Mouse (Mus musculus): Measurements from ENCODE around the gene Nudt1. TPM values are rescaled to one million over a fixed set of nuclear protein-coding genes. Genes with fewer than 3 reads are reported as not detected.
"Not testable (repeated sequence)": the region's sequence is repeated elsewhere in the genome, so short reads cannot be mapped to it uniquely, and the experiment has no call there.

Gene Nudt1
- polyA plus RNA-seq, 1 experiment from 2014 or later = 43.5 TPM

- Histone ChIP-seq H3K27ac (ENCODE audit: low read depth) (no peak overlapping the region), H3K4me1 (replicated peaks; ENCODE audit: control insufficient read depth, insufficient read depth, low read length) (no peaks in the 10 kb centered on the region), H3K27me3 (replicated peaks; ENCODE audit: control insufficient read depth, insufficient read depth, low read length) (no peaks in the 10 kb centered on the region), H3K9ac (ENCODE audit: low read length) (no peak overlapping the region), H3K36me3 (ENCODE audit: control insufficient read depth, insufficient read depth, low read length) (peaks cover 48% of the 10 kb centered on the region), H3K4me2 (ENCODE audit: low read length) (no peak overlapping the region), H3K9me3 (ENCODE audit: control insufficient read depth, low read length) (no peaks in the 10 kb centered on the region), H3K4me3 (ENCODE audit: low read depth, low read length) (no peak overlapping the region)
- ATAC-seq (replicated peaks; ENCODE audit: low FRiP score, low TSS enrichment, low read depth) (no peak), DNase-seq (ENCODE audit: low spot score) (no peak)
- 90% methylated on average over 8 of the region's 8 CpGs for WGBS
Observed at GRCm38 (mm10) chr5:140350731-140351497, 29.5 kb downstream of the Nudt1 start.

GRCm38 (mm10) chr5:140352352-140352751 is 30.9 kb downstream of the Nudt1 start:
- DNase-seq (ENCODE audit: low spot score) = no peak
- no peaks in the 10 kb centered on the region for H3K4me1 ChIP-seq (replicated peaks; ENCODE audit: control insufficient read depth, insufficient read depth, low read length)
- WGBS = 96% methylated on average over 6 of the region's 6 CpGs
- H3K4me3 ChIP-seq (ENCODE audit: low read depth, low read length) = no peak overlapping the region
- H3K27me3 ChIP-seq (replicated peaks; ENCODE audit: control insufficient read depth, insufficient read depth, low read length) = no peaks in the 10 kb centered on the region
- H3K9ac ChIP-seq (ENCODE audit: low read length) = no peak overlapping the region
- H3K36me3 ChIP-seq (ENCODE audit: control insufficient read depth, insufficient read depth, low read length) = peaks cover 46% of the 10 kb centered on the region
- H3K9me3 ChIP-seq (ENCODE audit: control insufficient read depth, low read length) = no peaks in the 10 kb centered on the region
- no peak overlapping the region for H3K4me2 ChIP-seq (ENCODE audit: low read length)
- ATAC-seq (replicated peaks; ENCODE audit: low FRiP score, low TSS enrichment, low read depth) = no peak
- H3K27ac ChIP-seq (ENCODE audit: low read depth) = no peak overlapping the region

GRCm38 (mm10) chr5:140355934-140356333 is 34.5 kb downstream of the Nudt1 start:
- no peak for ATAC-seq (replicated peaks; ENCODE audit: low FRiP score, low TSS enrichment, low read depth)
- H3K4me3 ChIP-seq (ENCODE audit: low read depth, low read length) = no peak overlapping the region
- no peaks in the 10 kb centered on the region for H3K9me3 ChIP-seq (ENCODE audit: control insufficient read depth, low read length)
- H3K9ac ChIP-seq (ENCODE audit: low read length) = no peak overlapping the region
- no peak overlapping the region for H3K27ac ChIP-seq (ENCODE audit: low read depth)
- no peaks in the 10 kb centered on the region for H3K4me1 ChIP-seq (replicated peaks; ENCODE audit: control insufficient read depth, insufficient read depth, low read length)
- H3K27me3 ChIP-seq (replicated peaks; ENCODE audit: control insufficient read depth, insufficient read depth, low read length) = no peaks in the 10 kb centered on the region
- no peak overlapping the region for H3K4me2 ChIP-seq (ENCODE audit: low read length)
- H3K36me3 ChIP-seq (ENCODE audit: control insufficient read depth, insufficient read depth, low read length) = peaks cover 55% of the 10 kb centered on the region
- no peak for DNase-seq (ENCODE audit: low spot score)
- WGBS = 89% methylated on average over 11 of the region's 11 CpGs

GRCm38 (mm10) chr5:140357466-140357865 is 36.0 kb downstream of the Nudt1 start:
- H3K4me2 ChIP-seq (ENCODE audit: low read length) = no peak overlapping the region
- H3K4me3 ChIP-seq (ENCODE audit: low read depth, low read length) = no peak overlapping the region
- no peak for ATAC-seq (replicated peaks; ENCODE audit: low FRiP score, low TSS enrichment, low read depth)
- 91% methylated on average over 3 of the region's 3 CpGs for WGBS
- no peak for DNase-seq (ENCODE audit: low spot score)
- no peaks in the 10 kb centered on the region for H3K4me1 ChIP-seq (replicated peaks; ENCODE audit: control insufficient read depth, insufficient read depth, low read length)
- H3K27ac ChIP-seq (ENCODE audit: low read depth) = no peak overlapping the region
- H3K9ac ChIP-seq (ENCODE audit: low read length) = no peak overlapping the region
- H3K27me3 ChIP-seq (replicated peaks; ENCODE audit: control insufficient read depth, insufficient read depth, low read length) = no peaks in the 10 kb centered on the region
- H3K9me3 ChIP-seq (ENCODE audit: control insufficient read depth, low read length) = no peaks in the 10 kb centered on the region
- H3K36me3 ChIP-seq (ENCODE audit: control insufficient read depth, insufficient read depth, low read length) = peaks cover 40% of the 10 kb centered on the region

- H3K9ac ChIP-seq (ENCODE audit: low read length) = no peak overlapping the region
- no peak overlapping the region for H3K27ac ChIP-seq (ENCODE audit: low read depth)
Observed at GRCm38 (mm10) chr5:140359930-140360674, 38.6 kb downstream of the Nudt1 start.

GRCm38 (mm10) chr5:140364415-140364814 is 43.0 kb downstream of the Nudt1 start:
- DNase-seq (ENCODE audit: low spot score) (no peak), ATAC-seq (replicated peaks; ENCODE audit: low FRiP score, low TSS enrichment, low read depth) (no peak)
- WGBS = 76% methylated on average over 5 of the region's 5 CpGs

More at GRCm38 (mm10) chr5:140359930-140360674, 38.6 kb downstream of the Nudt1 start:
- DNase-seq (ENCODE audit: low spot score) (no peak), ATAC-seq (replicated peaks; ENCODE audit: low FRiP score, low TSS enrichment, low read depth) (no peak; the same call in 1 of the 2 replicates)
- Histone ChIP-seq H3K4me2 (ENCODE audit: low read length) (no peak overlapping the region), H3K4me1 (replicated peaks; ENCODE audit: control insufficient read depth, insufficient read depth, low read length) (no peaks in the 10 kb centered on the region), H3K4me3 (ENCODE audit: low read depth, low read length) (no peak overlapping the region), H3K27me3 (replicated peaks; ENCODE audit: control insufficient read depth, insufficient read depth, low read length) (no peaks in the 10 kb centered on the region), H3K9me3 (ENCODE audit: control insufficient read depth, low read length) (0 out of 2 replicates have a peak, but pooled peaks cover 2% of the 10 kb centered on the region), H3K36me3 (ENCODE audit: control insufficient read depth, insufficient read depth, low read length) (peaks cover 20% of the 10 kb centered on the region)
- WGBS = 77% methylated on average over 14 of the region's 14 CpGs

GRCm38 (mm10) chr5:140368126-140368525 is 46.7 kb downstream of the Nudt1 start:
- DNase-seq (ENCODE audit: low spot score); ATAC-seq (replicated peaks; ENCODE audit: low FRiP score, low TSS enrichment, low read depth); H3K9ac ChIP-seq (ENCODE audit: low read length); H3K27ac ChIP-seq (ENCODE audit: low read depth); H3K4me3 ChIP-seq (ENCODE audit: low read depth, low read length); H3K36me3 ChIP-seq (ENCODE audit: control insufficient read depth, insufficient read depth, low read length); H3K4me2 ChIP-seq (ENCODE audit: low read length); H3K27me3 ChIP-seq (replicated peaks; ENCODE audit: control insufficient read depth, insufficient read depth, low read length); H3K9me3 ChIP-seq (ENCODE audit: control insufficient read depth, low read length): not testable (repeated sequence)
- WGBS = 92% methylated on average over 2 of the region's 2 CpGs
- H3K4me1 ChIP-seq (replicated peaks; ENCODE audit: control insufficient read depth, insufficient read depth, low read length) = peaks cover 12% of the 10 kb centered on the region

More at GRCm38 (mm10) chr5:140364415-140364814, 43.0 kb downstream of the Nudt1 start:
- Histone ChIP-seq H3K4me3 (ENCODE audit: low read depth, low read length) (no peak overlapping the region), H3K4me1 (replicated peaks; ENCODE audit: control insufficient read depth, insufficient read depth, low read length) (peaks cover under 1% of the 10 kb centered on the region; the same call in 1 of the 2 replicates), H3K27me3 (replicated peaks; ENCODE audit: control insufficient read depth, insufficient read depth, low read length) (no peaks in the 10 kb centered on the region), H3K9ac (ENCODE audit: low read length) (no peak overlapping the region), H3K9me3 (ENCODE audit: control insufficient read depth, low read length) (0 out of 2 replicates have a peak, but pooled peaks cover 2% of the 10 kb centered on the region), H3K4me2 (ENCODE audit: low read length) (no peak overlapping the region), H3K27ac (ENCODE audit: low read depth) (no peak overlapping the region), H3K36me3 (ENCODE audit: control insufficient read depth, insufficient read depth, low read length) (0 out of 2 replicates have a peak, but pooled peaks cover 1% of the 10 kb centered on the region)

- ATAC-seq (replicated peaks; ENCODE audit: low FRiP score, low TSS enrichment, low read depth) (no peak), DNase-seq (ENCODE audit: low spot score) (no peak)
- H3K36me3 ChIP-seq (ENCODE audit: control insufficient read depth, insufficient read depth, low read length) = no peaks in the 10 kb centered on the region
- no peaks in the 10 kb centered on the region for H3K27me3 ChIP-seq (replicated peaks; ENCODE audit: control insufficient read depth, insufficient read depth, low read length)
- no peak overlapping the region for H3K4me2 ChIP-seq (ENCODE audit: low read length)
- H3K9me3 ChIP-seq (ENCODE audit: control insufficient read depth, low read length) = no peaks in the 10 kb centered on the region
- H3K4me1 ChIP-seq (replicated peaks; ENCODE audit: control insufficient read depth, insufficient read depth, low read length) = peaks cover 12% of the 10 kb centered on the region
- no peak overlapping the region for H3K4me3 ChIP-seq (ENCODE audit: low read depth, low read length)
- no peak overlapping the region for H3K27ac ChIP-seq (ENCODE audit: low read depth)
- no peak overlapping the region for H3K9ac ChIP-seq (ENCODE audit: low read length)
- WGBS = 86% methylated on average over 4 of the region's 4 CpGs
Observed at GRCm38 (mm10) chr5:140368926-140369325, 47.5 kb downstream of the Nudt1 start.
